Mouse (Mus musculus) ES-CJ7 (cell line): ENCODE data around the gene Pax9.
A peak's percentile ranks its signal among the peaks of the same experiment; 100 is the strongest.

Source experiments
- DNase-seq: peaks from one replicate; pipeline ENCODE4 v3.0.0; 2011; ENCODE audit warnings: low read depth, low spot score

Gene Pax9

GRCm38 (mm10) chr12:56691427-56692079 is at the start of gene Pax9:
Gene Pax9, plus strand, starts transcription at chr12:56691767.
- peak; percentile 47 for DNase-seq

GRCm38 (mm10) chr12:56669451-56670122 is 22.0 kb upstream of the Pax9 start:
- DNase-seq = no peak

GRCm38 (mm10) chr12:56670795-56671194 is 20.8 kb upstream of the Pax9 start:
- no peak for DNase-seq

GRCm38 (mm10) chr12:56674726-56675125 is 16.8 kb upstream of the Pax9 start:
- DNase-seq = peak; percentile 27

- DNase-seq = no peak
These were observed 13.9 kb upstream of the Pax9 start for GRCm38 (mm10) chr12:56677620-56678019.

- DNase-seq = peak; percentile 64
These were observed 10.3 kb upstream of the Pax9 start for GRCm38 (mm10) chr12:56681096-56681811.

GRCm38 (mm10) chr12:56687640-56688481 is 3.7 kb upstream of the Pax9 start:
- DNase-seq = no peak

- no peak for DNase-seq
These were observed 3.1 kb upstream of the Pax9 start for GRCm38 (mm10) chr12:56688482-56688840.

GRCm38 (mm10) chr12:56688920-56689319 is 2.6 kb upstream of the Pax9 start:
- no peak for DNase-seq

- no peak for DNase-seq
These were observed 2.2 kb upstream of the Pax9 start for GRCm38 (mm10) chr12:56689331-56689730.

GRCm38 (mm10) chr12:56689736-56690135 is 1.8 kb upstream of the Pax9 start:
- peak; percentile 86 for DNase-seq

GRCm38 (mm10) chr12:56690366-56690765 is 1.2 kb upstream of the Pax9 start:
- DNase-seq = peak; percentile 19

GRCm38 (mm10) chr12:56691001-56691400 is 566 bp upstream of the Pax9 start:
- no peak for DNase-seq

- peak; percentile 66 for DNase-seq
These were observed 969 bp downstream of the Pax9 start for GRCm38 (mm10) chr12:56692536-56692935.

GRCm38 (mm10) chr12:56693411-56694098 is 2.0 kb downstream of the Pax9 start:
- no peak for DNase-seq

GRCm38 (mm10) chr12:56694361-56694760 is 2.8 kb downstream of the Pax9 start:
- peak; percentile 29 for DNase-seq

GRCm38 (mm10) chr12:56694936-56695335 is 3.4 kb downstream of the Pax9 start:
- DNase-seq = no peak

GRCm38 (mm10) chr12:56695358-56696173 is 4.0 kb downstream of the Pax9 start:
- DNase-seq = peak; percentile 99

- peak; percentile 73 for DNase-seq
These were observed 4.8 kb downstream of the Pax9 start for GRCm38 (mm10) chr12:56696174-56697010.
